Mouse (Mus musculus) c-Kit-positive CD71-negative TER-119-negative erythroid progenitor cells, embryonic 14.5 days (primary cell): Measurements from ENCODE around the gene Fam163b.

Source experiments
- DNase-seq: peaks from one replicate; pipeline ENCODE4 v3.0.0-alpha.2; 2013; ENCODE audit warnings: low read depth

Fam163b gene

GRCm38 (mm10) chr2:27086483-27087010 lies 55.7 kb downstream of the Fam163b start:
- no peak for DNase-seq

GRCm38 (mm10) chr2:27085801-27086200 lies 56.5 kb downstream of the Fam163b start:
- DNase-seq = no peak

- no peak for DNase-seq
Measured at GRCm38 (mm10) chr2:27084963-27085362, 57.3 kb downstream of the Fam163b start.

GRCm38 (mm10) chr2:27083761-27084475 lies 58.4 kb downstream of the Fam163b start:
- DNase-seq = no peak

- no peak for DNase-seq
Measured at GRCm38 (mm10) chr2:27079649-27080048, 62.6 kb downstream of the Fam163b start.

GRCm38 (mm10) chr2:27079152-27079584 lies 63.1 kb downstream of the Fam163b start, which contains the start of gene Adamtsl2:
TSS of gene Adamtsl2 (plus strand) at chr2:27079379.
- DNase-seq = no peak

GRCm38 (mm10) chr2:27078312-27078711 lies 64.0 kb downstream of the Fam163b start:
- no peak for DNase-seq

- DNase-seq = no peak
Measured at GRCm38 (mm10) chr2:27077655-27078244, 64.5 kb downstream of the Fam163b start.

GRCm38 (mm10) chr2:27075485-27075884 lies 66.8 kb downstream of the Fam163b start:
- peak; percentile 37 for DNase-seq

GRCm38 (mm10) chr2:27074804-27075203 lies 67.5 kb downstream of the Fam163b start:
- no peak for DNase-seq

GRCm38 (mm10) chr2:27073407-27073806 lies 68.9 kb downstream of the Fam163b start:
- DNase-seq = no peak

GRCm38 (mm10) chr2:27071978-27072377 lies 70.3 kb downstream of the Fam163b start, which contains the start of gene Mymk:
TSS of gene Mymk (minus strand) at chr2:27072179.
- no peak for DNase-seq

- no peak for DNase-seq
Measured at GRCm38 (mm10) chr2:27071137-27071536, 71.2 kb downstream of the Fam163b start.

- no peak for DNase-seq
Measured at GRCm38 (mm10) chr2:27070247-27070813, 72.0 kb downstream of the Fam163b start.

- no peak for DNase-seq
Measured at GRCm38 (mm10) chr2:27069646-27070045, 72.6 kb downstream of the Fam163b start.

- no peak for DNase-seq
Measured at GRCm38 (mm10) chr2:27067996-27068395, 74.3 kb downstream of the Fam163b start.

- DNase-seq = no peak
Measured at GRCm38 (mm10) chr2:27067124-27067523, 75.2 kb downstream of the Fam163b start.
